Mouse (Mus musculus) megakaryocyte, embryonic 14.5 days (primary cell): Measurements from ENCODE around the gene Ssxb2. TPM values are rescaled to one million over a fixed set of nuclear protein-coding genes. Genes with fewer than 3 reads are reported as not detected.
"Not testable (repeated sequence)": the region's sequence is repeated elsewhere in the genome, so short reads cannot be mapped to it uniquely, and the experiment has no call there.

Source experiments
- H3K27me3 ChIP-seq: replicated peaks from 2 replicates; pipeline ENCODE3; 2012; ENCODE audit warnings: inconsistent platforms
- H3K36me3 ChIP-seq: replicated peaks from 2 replicates; pipeline ENCODE3; 2012; ENCODE audit warnings: low read length, inconsistent platforms, mixed read lengths
- H3K4me1 ChIP-seq: 2 replicates; pipeline ENCODE4 v1.6.1; 2012; ENCODE audit warnings: inconsistent platforms
- H3K4me3 ChIP-seq: replicated peaks from 2 replicates; pipeline ENCODE3; 2012; ENCODE audit warnings: moderate library complexity, mild to moderate bottlenecking, inconsistent platforms
- H3K9me3 ChIP-seq: 2 replicates; pipeline ENCODE4 v1.6.1; 2012; ENCODE audit warnings: inconsistent platforms
- polyA plus RNA-seq: library from polyadenylated mRNA; stranded (reverse); fragments of >175 nt; gene quantifications from 2 replicates; pipeline ENCODE4 v1.2.3, GENCODE M21; 2012; ENCODE audit warnings: low replicate concordance; ENCODE audit not compliant: insufficient read depth

Gene Ssxb2
- polyA plus RNA-seq = not detected in 2 replicates

DNA sequence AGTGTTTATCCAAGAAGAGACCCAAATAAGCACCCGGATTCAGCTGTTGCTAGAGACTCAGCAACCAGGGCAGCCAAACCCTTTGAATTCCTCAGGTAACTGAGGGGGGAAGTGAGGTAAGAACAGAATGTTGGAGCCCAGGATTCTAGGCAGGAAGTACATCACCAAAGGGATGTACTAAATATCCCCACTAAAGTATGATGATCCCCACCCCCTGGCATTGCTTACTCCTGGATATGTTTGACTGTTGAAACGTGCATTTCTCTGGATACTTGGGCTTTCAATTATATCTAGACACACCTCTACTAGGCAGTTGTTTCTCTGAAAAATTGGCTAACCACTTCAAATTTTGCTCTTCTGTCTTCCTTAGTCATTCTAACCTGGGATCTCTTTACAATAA, at the start of gene Ssxb2:
Gene Ssxb2, minus strand, starts transcription at position 101 of the 400 bp plus-strand sequence.
- H3K9me3 ChIP-seq, H3K4me1 ChIP-seq, H3K27me3 ChIP-seq, H3K36me3 ChIP-seq, H3K4me3 ChIP-seq: not testable (repeated sequence)

DNA sequence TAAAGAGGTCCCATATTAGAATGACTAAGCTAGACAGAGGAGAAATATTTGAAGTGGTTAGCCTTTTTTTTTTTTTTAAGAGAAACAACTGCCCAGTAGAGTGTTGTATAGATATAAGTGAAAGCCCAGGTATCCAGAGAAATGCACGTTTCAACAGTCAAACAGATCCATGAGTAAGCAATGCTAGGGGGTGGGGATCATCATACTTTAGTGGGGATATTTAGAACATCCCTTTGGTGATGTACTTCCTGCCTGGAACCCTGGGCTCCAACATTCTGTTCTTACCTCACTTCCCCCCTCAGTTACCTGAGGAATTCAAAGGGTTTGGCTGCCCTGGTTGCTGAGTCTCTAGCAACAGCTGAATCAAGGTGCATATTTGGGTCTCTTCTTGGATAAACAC, 48.5 kb downstream of the Ssxb2 start, which contains the start of gene Ssxb1:
Gene Ssxb1, plus strand, starts transcription at position 301 of the 400 bp plus-strand sequence.
- H3K27me3 ChIP-seq, H3K4me3 ChIP-seq, H3K4me1 ChIP-seq, H3K9me3 ChIP-seq, H3K36me3 ChIP-seq: not testable (repeated sequence)

Other genes with a start within 250 kb of the Ssxb2 start
- gene Ftsj1, start 209.3 kb downstream of the Ssxb2 start, polyA plus RNA-seq = 4.6 and 23.7 TPM in 2 replicates
- 0.06 TPM in 1 of 2 replicates, not detected in the other for gene Slc38a5, start 190.6 kb downstream of the Ssxb2 start, polyA plus RNA-seq
- gene Ssxb10, start 134.3 kb downstream of the Ssxb2 start, polyA plus RNA-seq = not detected in 2 replicates
- not detected in 2 replicates for gene Ssxb9, start 94.7 kb downstream of the Ssxb2 start, polyA plus RNA-seq
- not detected in 2 replicates for gene Ssxb1, start 48.4 kb downstream of the Ssxb2 start, polyA plus RNA-seq
- gene Gm14459, start 63.2 kb upstream of the Ssxb2 start, polyA plus RNA-seq = not detected in 2 replicates
- gene Ssxb6, start 86.5 kb upstream of the Ssxb2 start, polyA plus RNA-seq = not detected in 2 replicates
- gene Ssxb3, start 130.1 kb upstream of the Ssxb2 start, polyA plus RNA-seq = not detected in 2 replicates
- not detected in 2 replicates for gene Ssxb8, start 229.1 kb upstream of the Ssxb2 start, polyA plus RNA-seq